Comparison of ENCODE assay signal across 18 mouse cellular contexts in the genomic region with DNA sequence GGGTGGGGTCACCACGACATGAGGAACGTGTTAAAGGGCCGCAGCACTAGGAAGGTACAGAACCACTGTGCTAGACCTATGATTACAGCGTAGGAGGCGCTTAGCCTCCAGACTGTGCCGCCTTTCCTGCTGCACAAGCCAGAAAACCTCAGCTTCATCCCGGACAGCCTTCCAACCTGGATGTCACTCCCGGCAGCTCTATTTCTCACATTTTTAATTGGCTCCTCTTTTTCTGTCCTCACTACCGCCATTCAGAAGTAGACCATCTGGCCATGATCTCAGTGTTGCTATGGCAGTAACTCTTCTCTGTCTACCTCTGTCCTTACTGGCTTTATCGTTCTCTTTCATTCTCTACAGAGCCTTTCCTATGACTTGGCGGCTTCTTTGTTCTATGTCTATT.
DNase-seq lines count a peak whose midpoint lies in the region; ATAC-seq and TF ChIP-seq lines count a peak whose summit lies in the region.
"Had no signal": no experiment of that assay in that cellular context is flagged by ENCODE, and none has a peak within 500 bp of the region (broad histone marks: within the 10 kb centered on the region; RNA-seq: fewer than 3 reads in every experiment).

No protein-coding gene starts in this region.

- ATAC-seq in frontal cortex, adult (ENCODE audit: low TSS enrichment): peak; percentile 81
- peak; percentile 69 for ATAC-seq in forebrain, embryonic 14.5 days
- ATAC-seq: liver, postnatal 0 days had no signal

- H3K27me3 ChIP-seq in forebrain, embryonic 14.5 days (replicated peaks; ENCODE audit: control insufficient read depth, insufficient read depth, low read length): no peaks in the 10 kb centered on the region
- H3K27me3 ChIP-seq in kidney, adult 2 months (replicated peaks; ENCODE audit: control insufficient read depth, insufficient read depth, low read length): no peaks in the 10 kb centered on the region
- H3K27me3 ChIP-seq: hindbrain, embryonic 15.5 days; limb, embryonic 15.5 days had no signal

- no peaks in the 10 kb centered on the region for H3K4me1 ChIP-seq in forebrain, embryonic 14.5 days (ENCODE audit: control insufficient read depth, insufficient read depth, low read length)
- H3K4me1 ChIP-seq in kidney, adult 2 months (ENCODE audit: control insufficient read depth, insufficient read depth, low read length): peaks cover 15% of the 10 kb centered on the region; the same call in 1 of the 2 replicates
- H3K4me1 ChIP-seq: hindbrain, embryonic 15.5 days had no signal

- no peak for TF ChIP-seq CTCF in kidney, adult 2 months (conservative IDR thresholded peaks at IDR 0.05; ENCODE audit: insufficient read depth, insufficient read length, low read depth, low read length)

- H3K9me3 ChIP-seq in forebrain, embryonic 14.5 days (replicated peaks; ENCODE audit: control insufficient read depth, low read length): no peaks in the 10 kb centered on the region
- H3K9me3 ChIP-seq: hindbrain, embryonic 15.5 days; limb, embryonic 15.5 days had no signal

- peak overlapping the region; percentile 52; the same call in 1 of the 2 replicates for H3K27ac ChIP-seq in forebrain, embryonic 14.5 days (ENCODE audit: low read depth, low read length)
- H3K27ac ChIP-seq in kidney, adult 2 months (ENCODE audit: insufficient read depth, low read depth, low read length): no peak overlapping the region
- H3K27ac ChIP-seq: hindbrain, embryonic 15.5 days; limb, embryonic 15.5 days had no signal

- TF ChIP-seq POLR2A in kidney, adult 2 months (IDR thresholded peaks at IDR 0.05; ENCODE audit: low read depth, low read length): no peak

- no peaks in the 10 kb centered on the region for H3K36me3 ChIP-seq in forebrain, embryonic 14.5 days (ENCODE audit: control insufficient read depth, insufficient read depth, low read length)
- no peaks in the 10 kb centered on the region for H3K36me3 ChIP-seq in kidney, adult 2 months (ENCODE audit: control insufficient read depth, insufficient read depth, low read length)
- H3K36me3 ChIP-seq: hindbrain, embryonic 15.5 days; limb, embryonic 15.5 days had no signal

- 75% methylated on average over 11 of the region's 11 CpGs for WGBS in forebrain, embryonic 14.5 days
- 85% methylated on average over 11 of the region's 11 CpGs for WGBS in kidney, adult 2 months

- H3K4me3 ChIP-seq in forebrain, embryonic 14.5 days (ENCODE audit: low read depth, low read length): no peak overlapping the region
- H3K4me3 ChIP-seq in kidney, adult 2 months (ENCODE audit: insufficient read depth, low read depth, low read length): no peak overlapping the region
- H3K4me3 ChIP-seq: hindbrain, embryonic 15.5 days; limb, embryonic 15.5 days had no signal

- H3K4me2 ChIP-seq in forebrain, embryonic 14.5 days (ENCODE audit: low read length): no peak overlapping the region
- H3K4me2 ChIP-seq: hindbrain, embryonic 15.5 days; limb, embryonic 15.5 days; midbrain, embryonic 11.5 days had no signal

- H3K9ac ChIP-seq in forebrain, embryonic 14.5 days (ENCODE audit: low read length): no peak overlapping the region
- H3K9ac ChIP-seq: hindbrain, embryonic 15.5 days; limb, embryonic 15.5 days; liver, postnatal 0 days had no signal

- DNase-seq in frontal cortex, postnatal 14 days (ENCODE audit: low spot score in 2 of 2): no peak
- DNase-seq in right cerebral cortex, adult 18-20 months: peak; percentile 76
- DNase-seq in right cerebral cortex, postnatal 14 days: no peak
- DNase-seq in forebrain, embryonic 14.5 days (ENCODE audit: low spot score): peak; percentile 63
- DNase-seq in telencephalon, adult 2 months (ENCODE audit: low read depth, low spot score): peak; percentile 83
- DNase-seq in gastrocnemius, postnatal 10 days: no peak
- DNase-seq in kidney, adult 2 months: no peak
- DNase-seq: adrenal gland, adult 2 months; embryo, embryonic 11 days; heart, postnatal 14 days; liver, postnatal 0 days; lung, postnatal 36 days; retina, postnatal 1 day; thymus, adult 18-20 months had no signal

Comparison
In these comparisons a context has a peak if more than half of its experiments do, and no peak if none do; other contexts are left out.
1. DNase-seq: peak in right cerebral cortex, adult 18-20 months (single experiment), forebrain, embryonic 14.5 days (single experiment) and telencephalon, adult 2 months (single experiment); none in frontal cortex, postnatal 14 days (0 of 2), right cerebral cortex, postnatal 14 days (single experiment), gastrocnemius, postnatal 10 days (single experiment) and kidney, adult 2 months (single experiment).